Mouse (Mus musculus) gastrocnemius, postnatal 4 days (tissue): ENCODE measurements at regions not wholly inside any gene's neighbourhood (a gene's known extent, or its start where the extent isn't known, plus 50 kb on each side); places are given as distances from the start of the nearest gene placed in this dataset.

Source experiments
- DNase-seq, 2 experiments: peaks; one replicate each; pipeline ENCODE4 v3.0.0; 2021 to 2022; ENCODE audit warnings: low spot score in 2 of 2, mixed read lengths in 2 of 2

GRCm38 (mm10) chr2:46365428-46366134, 1248.4 kb upstream of the Zeb2 start:
- no peak for DNase-seq

DNA sequence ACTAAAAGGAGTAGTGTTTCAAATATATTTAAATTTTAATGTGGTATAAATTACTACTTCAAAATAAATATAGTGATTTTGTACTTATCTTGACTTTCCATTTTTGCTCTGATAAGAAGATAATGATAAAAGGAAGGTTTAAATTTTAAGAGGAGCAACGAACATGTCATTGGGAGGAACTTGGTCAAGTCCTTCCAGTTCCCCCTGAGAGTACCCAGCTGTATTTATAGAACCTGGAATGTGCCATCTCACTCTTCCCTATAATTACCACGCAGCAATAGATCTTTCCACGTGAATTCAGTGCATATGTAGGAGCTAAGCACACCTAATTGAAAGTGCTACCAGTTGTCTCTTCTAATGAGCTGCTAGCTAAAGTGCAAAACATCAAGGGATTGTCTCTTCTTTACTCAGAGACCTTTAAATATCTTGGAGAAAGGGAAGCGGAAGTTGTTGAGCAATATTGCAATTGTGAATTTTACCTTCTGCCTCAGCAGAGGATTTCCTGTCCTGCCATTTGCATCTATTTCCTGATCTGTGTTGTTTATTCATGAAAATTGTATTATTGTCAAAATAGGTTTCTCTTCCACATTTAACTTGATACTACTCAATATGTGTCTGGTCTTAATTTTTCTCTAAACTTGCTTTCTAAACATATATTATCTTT, 1243.0 kb upstream of the Zeb2 start:
- no peak for DNase-seq

- no peak for DNase-seq
Measured at GRCm38 (mm10) chr2:46358225-46358624, 1241.0 kb upstream of the Zeb2 start.

- no peak for DNase-seq
Measured at GRCm38 (mm10) chr2:46356651-46357050, 1239.5 kb upstream of the Zeb2 start.

DNA sequence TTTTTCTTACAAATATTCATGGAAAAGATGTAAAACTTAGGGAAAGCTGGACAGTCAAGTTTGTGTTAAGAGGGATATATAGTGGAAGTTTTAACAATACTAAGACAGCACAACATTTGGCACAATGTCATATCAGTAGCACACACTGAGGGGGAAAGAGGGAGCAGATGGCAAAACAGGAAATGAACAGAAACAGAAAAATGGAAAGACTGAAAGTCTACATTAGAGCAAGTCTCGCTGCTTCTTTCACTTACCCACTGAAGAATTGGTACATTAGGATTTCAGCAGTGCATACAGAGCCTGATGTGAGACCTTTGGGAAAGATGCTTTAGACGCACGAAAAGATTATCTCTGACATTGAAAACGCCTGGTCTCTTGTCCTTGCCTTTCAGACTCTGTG, 1223.5 kb upstream of the Zeb2 start:
- DNase-seq = no peak

DNA sequence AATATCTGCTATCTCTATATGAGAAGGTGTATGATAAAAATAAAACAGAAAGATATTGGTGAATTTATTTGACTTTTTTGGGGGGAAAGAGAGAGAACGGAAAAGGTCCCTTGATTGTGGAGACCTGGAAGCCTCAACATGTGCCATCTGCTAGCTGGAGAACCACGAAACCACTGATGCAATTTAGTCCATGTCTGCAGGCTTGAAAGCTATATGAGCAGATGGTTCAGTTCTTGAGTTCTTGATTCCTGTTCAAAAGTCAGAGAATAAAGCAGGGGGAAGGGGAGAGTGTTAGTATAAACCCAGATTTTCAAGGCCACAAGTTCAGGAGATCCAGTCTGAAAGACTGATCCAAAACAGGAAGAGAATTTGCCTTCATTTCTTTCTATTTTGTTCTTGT, 1199.5 kb upstream of the Zeb2 start:
- DNase-seq = no peak

- DNase-seq = no peak
Measured at GRCm38 (mm10) chr2:46315243-46315642, 1198.0 kb upstream of the Zeb2 start.

GRCm38 (mm10) chr2:46307582-46308153, 1190.5 kb upstream of the Zeb2 start:
- DNase-seq = no peak

- DNase-seq = no peak
Measured at GRCm38 (mm10) chr2:46302627-46303026, 1185.4 kb upstream of the Zeb2 start.

DNA sequence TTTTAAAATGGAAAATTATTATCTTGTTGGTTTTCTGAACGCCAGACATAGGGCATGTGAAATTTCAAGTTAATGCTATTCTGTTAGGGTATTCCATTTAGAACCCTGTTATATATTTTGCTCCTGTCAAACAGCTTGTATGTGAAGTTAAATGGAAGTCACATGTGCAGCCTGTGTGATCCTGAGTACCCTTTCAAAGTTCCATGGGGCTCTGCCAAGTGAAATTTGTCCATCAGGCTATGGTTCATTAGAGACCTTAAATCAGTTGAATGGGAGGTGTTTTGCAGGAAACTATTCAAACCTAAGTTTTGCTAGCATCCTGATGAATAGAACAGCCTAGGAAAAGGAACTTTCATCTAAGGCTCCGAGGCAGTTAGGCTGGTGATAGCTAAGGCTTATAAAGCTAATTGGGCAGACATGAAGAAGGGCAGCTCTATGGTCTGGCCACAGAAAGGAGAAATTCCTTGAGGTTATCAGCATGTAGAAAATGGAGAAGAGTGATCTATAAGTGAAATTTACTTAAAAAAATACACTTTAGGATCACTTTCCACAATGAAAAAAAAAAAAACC, 1180.2 kb upstream of the Zeb2 start:
- no peak for DNase-seq

- no peak for DNase-seq
Measured at GRCm38 (mm10) chr2:46283929-46284598, 1166.9 kb upstream of the Zeb2 start.

- DNase-seq = no peak
Measured at GRCm38 (mm10) chr2:46280822-46281221, 1163.6 kb upstream of the Zeb2 start.

- DNase-seq = no peak
Measured at GRCm38 (mm10) chr2:46261618-46262017, 1144.4 kb upstream of the Zeb2 start.

DNA sequence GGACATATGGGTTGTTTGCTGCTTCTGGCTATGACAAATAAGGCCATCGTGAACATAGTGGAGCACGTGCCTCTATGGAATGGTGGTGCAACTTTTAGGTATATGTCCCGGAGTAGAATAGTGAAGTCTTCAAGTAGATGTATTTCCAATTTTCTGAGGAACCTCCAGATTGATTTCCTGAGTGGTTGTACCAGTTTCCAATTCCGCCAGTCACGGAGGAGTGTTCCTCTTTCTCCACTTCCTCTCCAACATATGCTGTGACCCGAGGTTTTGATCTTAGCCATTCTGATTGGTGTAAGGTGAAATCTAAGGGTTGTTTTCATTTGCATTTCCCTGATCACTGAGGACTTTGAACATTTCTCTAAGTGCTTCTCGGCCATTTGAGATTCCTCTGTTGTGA, 1134.4 kb upstream of the Zeb2 start:
- no peak for DNase-seq

DNA sequence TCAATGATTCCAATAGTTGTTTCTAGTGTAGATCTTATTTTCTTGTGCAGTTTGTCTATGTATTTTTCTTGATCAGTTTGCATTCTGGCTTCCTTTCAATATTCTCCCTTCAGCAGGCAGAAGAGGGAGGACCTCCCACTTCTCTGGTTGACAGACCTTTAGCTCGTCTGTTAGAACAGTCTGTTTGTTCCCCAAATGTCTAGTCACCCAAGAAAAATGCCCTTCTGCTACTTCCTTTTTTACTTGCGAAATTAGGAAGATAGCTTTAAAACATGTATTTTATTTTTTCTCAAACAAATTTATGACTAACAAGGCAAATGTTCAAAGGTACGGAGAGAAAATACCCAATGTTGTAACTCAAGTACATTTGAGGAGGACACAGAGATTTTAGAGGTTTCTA, 1128.5 kb upstream of the Zeb2 start:
- DNase-seq = no peak

DNA sequence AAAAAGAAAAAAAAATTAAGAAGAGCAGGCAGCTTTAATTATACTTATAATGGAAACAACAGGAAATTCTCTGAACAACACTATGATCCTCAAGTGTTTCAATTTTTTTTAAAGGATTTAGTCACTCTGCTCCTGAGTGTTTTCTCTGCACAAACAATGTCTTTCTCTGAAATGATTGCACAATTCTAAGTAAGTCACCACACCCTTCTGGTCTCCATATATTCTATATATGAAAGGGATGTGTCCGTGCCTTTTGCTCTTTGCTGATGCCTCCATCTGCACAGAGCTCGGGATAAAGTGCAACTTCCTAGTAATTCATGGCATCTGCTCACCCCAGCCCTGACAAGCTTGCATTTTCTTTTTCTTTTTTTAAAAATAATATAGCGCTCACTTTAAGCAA, 1127.5 kb upstream of the Zeb2 start:
- DNase-seq = no peak

- no peak for DNase-seq
Measured at GRCm38 (mm10) chr2:46242806-46243205, 1125.6 kb upstream of the Zeb2 start.

DNA sequence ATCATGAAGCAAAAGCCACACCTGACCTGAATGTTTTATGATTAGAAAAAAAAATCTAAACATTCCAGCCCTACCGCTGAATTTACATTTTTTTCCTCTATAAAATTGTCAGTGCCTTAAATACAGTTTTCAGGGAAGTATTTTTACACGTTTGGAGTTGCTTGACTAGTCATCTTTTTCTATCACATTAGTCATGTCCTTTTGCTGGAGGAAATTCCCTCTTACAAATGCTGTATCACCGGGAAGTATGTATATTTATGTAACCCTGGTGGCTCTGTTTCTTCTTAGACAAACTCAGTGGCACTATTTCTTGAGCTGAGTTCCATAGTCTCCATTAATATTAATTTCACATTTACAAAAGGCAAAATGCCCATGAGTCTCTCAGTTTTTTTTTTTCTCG, 1122.7 kb upstream of the Zeb2 start:
- DNase-seq = no peak

DNA sequence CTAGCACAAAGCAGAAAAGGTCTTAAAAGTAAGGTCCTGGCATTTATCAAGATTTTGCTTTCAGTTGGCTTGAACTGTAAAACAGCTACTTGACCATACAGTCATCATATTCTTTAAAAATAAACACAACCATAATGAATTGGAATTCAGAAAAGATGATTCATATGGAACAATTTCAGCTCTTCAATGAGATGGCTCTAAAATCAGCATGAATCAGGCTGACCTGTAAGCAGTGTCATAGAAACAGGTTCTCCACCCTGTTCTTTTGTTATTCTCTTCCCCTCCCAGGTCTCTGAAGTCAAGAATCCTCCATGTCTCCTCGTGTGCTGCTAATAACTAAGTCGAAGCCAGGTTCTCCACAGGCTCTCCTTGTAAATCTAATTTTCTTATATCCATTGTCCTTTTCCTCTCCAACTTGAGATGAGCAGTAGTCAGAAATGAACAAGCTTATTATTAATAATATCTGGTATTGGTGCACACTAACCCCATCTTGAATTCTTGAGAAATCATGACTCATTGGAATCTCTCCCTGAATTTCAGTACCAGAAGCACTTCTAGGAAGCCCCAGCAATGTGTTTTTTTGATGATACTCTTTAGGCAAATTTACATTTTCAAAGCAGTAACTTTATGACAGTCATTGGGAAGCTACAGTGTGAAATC, 1113.7 kb upstream of the Zeb2 start:
- DNase-seq = no peak

DNA sequence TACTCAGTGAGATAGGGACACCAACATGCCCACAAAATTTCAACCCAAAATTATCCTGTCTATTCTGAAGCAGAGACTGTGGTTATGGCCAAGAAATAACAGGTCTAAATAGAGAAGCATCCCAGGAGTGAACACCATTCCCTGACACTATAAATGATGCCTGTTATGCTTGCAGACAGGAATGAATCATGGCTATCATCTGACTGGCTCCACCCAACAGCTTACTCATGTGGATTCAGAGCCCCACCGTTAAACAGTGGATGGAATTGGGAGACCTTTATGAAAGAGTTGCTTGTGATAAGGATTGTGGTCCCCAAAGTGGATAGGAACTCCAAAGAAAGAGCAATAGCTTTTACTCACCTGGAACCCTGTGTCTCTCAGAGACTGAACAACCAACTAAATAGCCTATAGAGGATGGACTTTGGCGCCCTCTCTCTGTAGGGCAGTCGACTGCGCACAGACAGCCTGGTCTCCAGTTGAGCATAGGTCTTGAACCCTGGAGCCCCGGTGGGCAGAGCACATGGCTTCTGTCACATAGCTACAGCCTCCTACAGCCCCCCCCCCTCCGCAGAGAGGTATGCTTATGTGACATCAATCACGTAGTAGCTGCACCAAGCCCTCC, 1101.3 kb upstream of the Zeb2 start:
- DNase-seq = no peak

DNA sequence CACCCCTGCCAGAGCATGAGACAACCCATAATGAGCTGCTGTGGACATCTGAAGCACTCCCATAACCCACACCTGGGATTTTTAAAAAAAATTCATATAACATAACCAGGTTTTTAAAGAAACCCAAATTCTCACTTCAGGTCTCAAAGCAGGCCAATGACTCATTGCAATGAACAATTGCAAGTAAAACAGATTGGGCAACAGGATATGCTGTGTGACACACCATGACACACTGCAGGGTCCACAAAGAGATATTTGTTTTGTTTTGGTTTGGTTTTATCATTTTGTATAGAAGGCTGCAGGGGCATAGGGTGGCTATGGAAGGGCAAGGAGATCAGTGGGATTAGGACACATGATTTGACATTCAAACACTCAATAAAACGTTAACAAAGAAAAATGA, 1082.1 kb upstream of the Zeb2 start:
- no peak for DNase-seq
